Mouse (Mus musculus): ENCODE measurements around the gene Gtf2i.

GRCm38 (mm10) chr5:134257349-134258031 lies 57.1 kb downstream of the Gtf2i start:
- no peak for TF ChIP-seq CHD2 (IDR thresholded peaks at IDR 0.05; ENCODE audit: low read depth, low read length)
- TF ChIP-seq ZNF384 (IDR thresholded peaks at IDR 0.05; ENCODE audit: low read depth, low read length), result no peak
- TF ChIP-seq HCFC1 (IDR thresholded peaks at IDR 0.05; ENCODE audit: borderline replicate concordance, insufficient read depth, low read length), result no peak

Measured in ES-E14 (cell line).